Mouse (Mus musculus): ENCODE data around the gene Tlk1.

Tlk1 gene

GRCm38 (mm10) chr2:70700851-70701250 lies 124.7 kb downstream of the Tlk1 start:
- DNase-seq (ENCODE audit: extremely low spot score, low read depth, low spot score), result no peak

GRCm38 (mm10) chr2:70695712-70696111 lies 129.8 kb downstream of the Tlk1 start:
- no peak for DNase-seq (ENCODE audit: extremely low spot score, low read depth, low spot score)

GRCm38 (mm10) chr2:70690195-70690594 lies 135.3 kb downstream of the Tlk1 start:
- no peak for DNase-seq (ENCODE audit: extremely low spot score, low read depth, low spot score)

GRCm38 (mm10) chr2:70688454-70689078 lies 137.0 kb downstream of the Tlk1 start:
- DNase-seq (ENCODE audit: extremely low spot score, low read depth, low spot score), result no peak

- no peak for DNase-seq (ENCODE audit: extremely low spot score, low read depth, low spot score)
These were observed 143.2 kb downstream of the Tlk1 start for GRCm38 (mm10) chr2:70682324-70682723.

DNA sequence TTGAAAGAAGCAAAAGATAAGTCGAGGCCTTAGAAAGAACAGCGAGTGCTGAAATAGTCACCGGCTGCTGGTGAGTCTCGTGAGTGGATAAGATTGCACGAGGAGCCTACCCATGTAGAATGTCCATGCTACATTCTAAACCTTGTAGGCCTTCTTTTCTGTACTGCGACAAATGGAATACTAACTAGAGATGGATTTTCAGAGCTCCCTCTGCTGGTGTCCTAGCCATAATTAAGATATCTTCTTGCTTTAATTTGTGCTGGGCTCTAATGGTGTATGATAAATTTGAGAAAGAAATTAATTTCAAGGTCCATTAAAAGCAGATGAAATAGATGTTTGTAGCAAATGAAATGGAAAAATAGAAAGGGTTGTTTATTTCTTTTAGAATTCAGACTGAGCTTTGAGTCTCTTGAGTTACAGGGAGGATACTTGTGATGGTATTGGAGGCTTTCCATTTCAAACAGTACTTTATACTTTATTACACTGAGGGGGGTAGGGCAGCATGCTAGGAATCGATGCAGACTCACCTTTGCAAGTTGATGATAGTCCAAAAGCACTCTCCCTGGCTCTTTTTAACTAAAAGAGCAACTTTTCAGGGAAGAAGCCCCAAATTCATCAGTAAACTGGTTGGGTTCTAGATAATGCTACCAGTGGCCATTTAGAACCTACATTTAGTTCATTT lies 151.9 kb downstream of the Tlk1 start:
- DNase-seq (ENCODE audit: extremely low spot score, low read depth, low spot score), result no peak

DNA sequence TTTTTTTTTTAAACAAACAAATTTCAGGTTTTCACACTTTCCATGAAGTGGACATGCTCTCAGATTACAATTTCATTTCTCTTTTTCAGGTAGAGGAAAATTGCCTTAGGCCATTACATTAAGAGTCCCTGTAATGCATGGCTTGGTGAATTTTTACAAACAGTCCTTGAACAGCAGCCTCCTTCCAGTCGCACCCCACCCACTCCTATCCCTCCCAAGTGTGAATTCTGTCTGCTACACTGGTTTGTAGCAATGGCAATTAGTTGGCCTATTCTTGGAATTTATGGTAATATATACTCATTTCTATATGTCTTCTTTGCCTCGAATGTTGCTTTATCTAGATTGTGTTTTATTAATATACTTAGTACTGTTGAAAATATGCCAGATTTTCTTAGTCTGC lies 153.1 kb downstream of the Tlk1 start:
- DNase-seq (ENCODE audit: extremely low spot score, low read depth, low spot score), result no peak

DNA sequence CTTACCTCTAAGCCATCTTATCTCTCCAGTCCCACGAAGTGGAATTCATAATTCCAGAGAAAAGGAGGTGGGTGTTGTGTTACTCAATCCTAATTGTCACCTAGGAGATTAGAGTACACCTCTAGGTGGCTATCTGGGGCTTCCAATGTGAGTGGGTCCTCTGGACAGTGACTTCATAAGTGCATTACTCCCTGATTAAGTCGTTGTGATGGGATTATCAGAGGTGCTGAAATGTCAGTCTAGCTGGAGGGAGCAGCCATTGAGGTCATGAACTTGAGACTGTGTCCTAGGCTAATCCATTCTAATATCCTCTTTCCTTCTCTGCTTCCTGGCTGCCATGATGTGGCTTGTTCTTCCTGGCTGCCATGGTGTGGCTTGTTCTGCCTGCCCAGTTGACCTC lies 155.6 kb downstream of the Tlk1 start:
- DNase-seq (ENCODE audit: extremely low spot score, low read depth, low spot score), result no peak

DNA sequence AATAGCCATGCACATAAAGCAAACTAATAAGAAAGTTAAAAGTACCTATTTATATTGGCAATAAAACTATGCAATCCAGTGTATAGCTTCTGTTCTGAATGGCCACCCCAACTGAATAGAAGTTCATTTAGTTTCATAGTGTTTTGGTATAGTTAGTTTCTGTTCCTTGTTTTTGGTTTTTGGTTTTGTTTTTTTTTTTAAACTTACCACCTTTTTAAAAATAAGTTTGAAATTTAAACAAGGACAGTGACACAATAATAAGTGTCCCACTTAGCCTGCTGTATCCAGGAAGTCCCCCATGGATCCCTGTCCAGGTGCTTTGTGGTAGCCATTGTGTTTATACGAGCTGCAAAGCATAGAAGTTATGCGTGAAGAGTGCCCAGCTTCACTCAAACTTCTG lies 156.3 kb downstream of the Tlk1 start:
- no peak for DNase-seq (ENCODE audit: extremely low spot score, low read depth, low spot score)

DNA sequence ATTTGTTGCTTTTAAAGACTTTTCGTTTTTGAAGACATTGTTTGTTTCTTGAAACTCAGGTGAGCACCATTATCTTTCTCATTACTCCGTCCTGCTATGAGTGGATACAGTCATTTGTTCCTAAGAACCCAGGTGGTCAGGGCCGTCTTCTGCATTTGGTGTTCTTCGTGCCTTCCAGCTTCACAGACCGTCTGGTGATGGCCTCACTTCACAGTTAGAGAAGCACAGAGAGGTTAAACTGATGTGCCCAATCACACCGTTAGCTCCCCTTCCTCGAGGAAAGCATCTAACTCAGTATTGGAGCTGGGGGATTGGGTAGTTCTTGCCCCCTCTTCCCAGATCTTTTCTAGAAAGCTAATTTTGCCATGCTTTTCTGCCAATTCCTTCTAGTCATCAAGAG lies 158.5 kb downstream of the Tlk1 start:
- no peak for DNase-seq (ENCODE audit: extremely low spot score, low read depth, low spot score)

- DNase-seq (ENCODE audit: extremely low spot score, low read depth, low spot score), result no peak
These were observed 161.8 kb downstream of the Tlk1 start for GRCm38 (mm10) chr2:70663764-70664163.
